Mouse (Mus musculus): ENCODE data around the gene Agap2.
"Not testable (repeated sequence)": the region's sequence is repeated elsewhere in the genome, so short reads cannot be mapped to it uniquely, and the experiment has no call there.

Gene Agap2

GRCm38 (mm10) chr10:127134394-127135035, 59.4 kb downstream of the Agap2 start:
- DNase-seq (ENCODE audit: low read depth, low spot score): not testable (repeated sequence)

GRCm38 (mm10) chr10:127135118-127135836, 60.2 kb downstream of the Agap2 start:
- no peak for DNase-seq (ENCODE audit: low read depth, low spot score)

- no peak for DNase-seq (ENCODE audit: low read depth, low spot score)
Observed at GRCm38 (mm10) chr10:127136510-127136909, 61.4 kb downstream of the Agap2 start.

GRCm38 (mm10) chr10:127137896-127138295, 62.8 kb downstream of the Agap2 start:
- DNase-seq (ENCODE audit: low read depth, low spot score): no peak

- DNase-seq (ENCODE audit: low read depth, low spot score): no peak
Observed at GRCm38 (mm10) chr10:127138328-127139141, 63.5 kb downstream of the Agap2 start.

- DNase-seq (ENCODE audit: low read depth, low spot score): no peak
Observed at GRCm38 (mm10) chr10:127140971-127141370, 65.9 kb downstream of the Agap2 start.

GRCm38 (mm10) chr10:127141500-127141899, 66.4 kb downstream of the Agap2 start:
- no peak for DNase-seq (ENCODE audit: low read depth, low spot score)

Data from embryo, embryonic 11.5 days (tissue).